Mouse (Mus musculus) cortical plate, adult 2 months (tissue): Measurements from ENCODE around the gene Ndufaf2.

ENCODE experiments used
- CTCF ChIP-seq: fragments of 200-500 bp; IDR thresholded peaks from 2 replicates; pipeline ENCODE4 v1.5.1; 2011; ENCODE audit warnings: mild to moderate bottlenecking, control low read depth, low read length; ENCODE audit not compliant: insufficient read depth; ENCODE audit errors: extremely low read depth
- POLR2A ChIP-seq: fragments of 200-500 bp; IDR thresholded peaks from 2 replicates; pipeline ENCODE4 v1.6.1; 2011; ENCODE audit warnings: mild to moderate bottlenecking, low read length, control low read depth; ENCODE audit not compliant: insufficient read depth; ENCODE audit errors: extremely low read depth

DNA sequence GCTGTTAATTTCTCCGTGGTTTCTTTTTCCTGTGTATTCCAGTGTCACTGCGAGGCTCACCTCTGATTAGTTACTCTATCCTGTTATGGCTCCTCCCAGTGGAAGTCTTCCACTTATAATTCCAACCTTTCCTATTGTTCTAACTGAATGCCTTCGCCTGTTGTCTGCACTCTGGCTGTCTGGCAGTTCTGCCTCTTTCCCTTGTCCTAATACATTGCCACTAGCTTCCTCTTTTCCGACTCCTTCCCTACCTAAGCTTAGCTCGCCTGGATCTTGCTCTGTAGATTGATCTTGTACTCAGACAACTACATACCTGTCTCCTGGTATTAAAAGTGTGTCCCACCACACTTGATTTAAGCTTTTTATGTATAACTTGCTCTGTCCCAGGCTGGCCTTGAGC, 22.4 kb upstream of the Ndufaf2 start:
- TF ChIP-seq CTCF (no peak), POLR2A (no peak)
